Mouse (Mus musculus): ENCODE results near the gene Klhl42.

- TF ChIP-seq POLR2A (IDR thresholded peaks at IDR 0.05; ENCODE audit: low read depth, low read length) (no peak), CTCF (IDR thresholded peaks at IDR 0.05; ENCODE audit: extremely low read depth, insufficient read length, insufficient replicate concordance, low read depth, low read length) (no peak)
These were observed 29.5 kb upstream of the Klhl42 start for GRCm38 (mm10) chr6:147061630-147062029.
